Mouse (Mus musculus) liver, embryonic 16.5 days (tissue): ENCODE measurements around the gene C1qtnf5. TPM values are rescaled to one million over a fixed set of nuclear protein-coding genes. Genes with fewer than 3 reads are reported as not detected.

Source experiments
- ATAC-seq: fragments of 200-750 bp; cut with Nextera tagmentation; 2 replicates; pipeline ENCODE4 v1.8.0; 2017; ENCODE audit warnings: low read depth, mild to moderate bottlenecking, moderate number of reproducible peaks, moderate library complexity
- H3K27ac ChIP-seq: fragments of 300-500 bp; sonication (generic); 2 replicates; pipeline ENCODE4 v1.5.1; 2014; ENCODE audit warnings: mild to moderate bottlenecking, low read length
- H3K27me3 ChIP-seq: fragments of 300-500 bp; sonication (generic); 2 replicates; pipeline ENCODE4 v1.6.1; 2014; ENCODE audit warnings: low read depth, low read length, mixed read lengths; ENCODE audit not compliant: control insufficient read depth, insufficient read depth
- H3K36me3 ChIP-seq: fragments of 300-500 bp; sonication (generic); 2 replicates; pipeline ENCODE4 v1.6.1; 2014; ENCODE audit warnings: mild to moderate bottlenecking; ENCODE audit not compliant: control insufficient read depth, insufficient read depth
- H3K4me1 ChIP-seq: fragments of 300-500 bp; sonication (generic); 2 replicates; pipeline ENCODE4 v1.6.1; 2014; ENCODE audit warnings: low read depth, low read length, mixed read lengths; ENCODE audit not compliant: control insufficient read depth
- H3K4me2 ChIP-seq: fragments of 300-500 bp; sonication (generic); 2 replicates; pipeline ENCODE4 v1.6.1; 2014; ENCODE audit warnings: low read depth, low read length, mixed read lengths
- H3K4me3 ChIP-seq: fragments of 300-500 bp; sonication (generic); 2 replicates; pipeline ENCODE4 v1.5.1; 2014; ENCODE audit warnings: low read depth, mild to moderate bottlenecking, low read length
- H3K9ac ChIP-seq: fragments of 300-500 bp; sonication (generic); 2 replicates; pipeline ENCODE4 v1.6.1; 2014; ENCODE audit warnings: low read depth, low read length
- H3K9me3 ChIP-seq: fragments of 300-500 bp; sonication (generic); replicated peaks from 2 replicates; pipeline ENCODE4 v1.6.1; 2016; ENCODE audit warnings: low read length; ENCODE audit not compliant: control insufficient read depth
- WGBS: fragments of 180-500 bp; shearing (Covaris S2); extraction: QIAGEN DNeasy Blood & Tissue Kit; methylation state at CpG from one replicate; pipeline ENCODE4 v1.1.7; 2014; ENCODE audit not compliant: insufficient replicate concordance; 5-methylcytosine and 5-hydroxymethylcytosine counted together
- polyA plus RNA-seq: library from polyadenylated mRNA; unstranded; fragments of >200 nt; fragmentation: Nextera tagmentation; extraction: Ambion mirVana; gene quantifications from 2 replicates; pipeline ENCODE4 v1.2.1, GENCODE M21; 2015

C1qtnf5 gene
- polyA plus RNA-seq, 1 experiment from 2014 or later: 0.52 TPM

DNA sequence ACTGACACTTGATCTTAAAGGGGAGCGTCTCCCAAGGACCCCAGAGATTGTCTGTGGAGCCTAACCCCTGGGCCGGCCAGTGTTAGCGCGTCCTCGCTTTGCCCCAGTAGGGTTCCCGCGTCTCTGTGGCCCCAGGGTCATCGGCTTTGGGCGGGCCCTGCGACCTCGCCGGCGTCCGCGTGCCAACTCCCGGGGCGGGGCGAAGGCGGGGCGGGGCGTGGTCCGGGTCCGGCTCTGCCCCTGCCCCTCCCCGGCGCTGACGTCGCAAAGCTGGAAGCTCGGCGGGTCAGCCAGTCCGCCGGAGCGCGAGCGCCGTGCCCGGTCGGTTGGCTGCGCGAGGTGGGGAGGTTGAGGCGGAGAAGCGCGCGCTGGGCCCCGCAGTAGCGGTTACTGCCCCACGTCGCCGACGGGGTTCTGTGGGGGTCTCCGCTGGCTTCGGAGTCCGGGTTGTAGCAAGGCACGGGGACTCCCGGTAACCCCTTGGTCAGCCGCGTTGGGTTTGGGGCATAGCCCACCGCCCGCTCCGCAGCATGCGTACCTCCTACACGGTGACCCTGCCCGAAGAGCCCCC is 22.3 kb upstream of the C1qtnf5 start:
- Histone ChIP-seq H3K36me3 (no peaks in the 10 kb centered on the region), H3K9ac (peak overlapping the region; percentile 60), H3K27ac (no peak overlapping the region), H3K4me3 (peak overlapping the region; percentile 61), H3K9me3 (no peaks in the 10 kb centered on the region), H3K4me1 (peaks cover 22% of the 10 kb centered on the region), H3K27me3 (peaks cover 23% of the 10 kb centered on the region), H3K4me2 (peak overlapping the region; percentile 87)
- peak; percentile 88 for ATAC-seq
- WGBS: under 1% methylated on average over 62 of the region's 62 CpGs

DNA sequence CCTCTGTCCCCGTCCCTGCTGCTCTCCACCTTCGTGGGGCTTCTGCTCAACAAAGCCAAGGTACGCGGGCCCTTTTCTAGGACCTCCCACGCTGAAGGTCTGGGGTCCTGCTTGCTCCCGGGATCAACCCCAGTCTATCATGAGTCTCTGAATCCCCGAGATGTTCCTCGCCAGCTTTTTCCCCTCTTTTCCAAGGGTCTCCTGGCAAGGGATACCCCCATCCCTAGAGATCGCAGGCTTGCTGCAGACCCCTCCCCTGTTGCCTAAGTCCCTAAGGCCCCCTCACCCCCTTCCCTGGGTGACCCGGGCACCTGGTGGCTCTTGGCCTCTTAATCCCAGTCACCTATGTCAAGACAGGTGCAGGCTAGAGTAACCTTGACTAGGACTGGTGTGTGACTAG is 21.8 kb upstream of the C1qtnf5 start:
- Histone ChIP-seq H3K9ac (peak overlapping the region; percentile 60), H3K4me3 (peak overlapping the region; percentile 61), H3K36me3 (no peaks in the 10 kb centered on the region), H3K9me3 (no peaks in the 10 kb centered on the region), H3K4me2 (peak overlapping the region; percentile 87), H3K27me3 (peaks cover 23% of the 10 kb centered on the region), H3K27ac (no peak overlapping the region), H3K4me1 (peaks cover 22% of the 10 kb centered on the region)
- WGBS: 7% methylated on average over 10 of the region's 10 CpGs
- ATAC-seq: no peak

- 62% methylated on average over 15 of the region's 15 CpGs for WGBS
- no peak for ATAC-seq
- no peaks in the 10 kb centered on the region for H3K9me3 ChIP-seq
- H3K4me1 ChIP-seq: peaks cover 22% of the 10 kb centered on the region
- H3K9ac ChIP-seq: no peak overlapping the region
- peak overlapping the region; percentile 87; the same call in 1 of the 2 replicates for H3K4me2 ChIP-seq
- H3K27ac ChIP-seq: no peak overlapping the region
- peaks cover 23% of the 10 kb centered on the region for H3K27me3 ChIP-seq
- no peaks in the 10 kb centered on the region for H3K36me3 ChIP-seq
- H3K4me3 ChIP-seq: no peak overlapping the region
Measured at GRCm38 (mm10) chr9:44085741-44086665, 21.0 kb upstream of the C1qtnf5 start.

- Histone ChIP-seq H3K4me3 (no peak overlapping the region), H3K27ac (no peak overlapping the region), H3K4me2 (no peak overlapping the region), H3K36me3 (no peaks in the 10 kb centered on the region), H3K9me3 (no peaks in the 10 kb centered on the region), H3K9ac (no peak overlapping the region), H3K27me3 (peaks cover 23% of the 10 kb centered on the region), H3K4me1 (peaks cover 22% of the 10 kb centered on the region)
- whole genome bisulfite sequencing: 61% methylated on average over 10 of the region's 10 CpGs
- ATAC-seq: no peak
Measured at GRCm38 (mm10) chr9:44086960-44087359, 20.1 kb upstream of the C1qtnf5 start.

- Histone ChIP-seq H3K9ac (no peak overlapping the region), H3K4me2 (0 out of 2 replicates have a peak overlapping the region, but pooled peaks have one; percentile 19), H3K27me3 (peaks cover 23% of the 10 kb centered on the region), H3K4me1 (peaks cover 22% of the 10 kb centered on the region), H3K9me3 (no peaks in the 10 kb centered on the region), H3K27ac (no peak overlapping the region), H3K36me3 (no peaks in the 10 kb centered on the region), H3K4me3 (no peak overlapping the region)
- ATAC-seq: no peak
- WGBS: 24% methylated on average over 15 of the region's 15 CpGs
Measured at GRCm38 (mm10) chr9:44087761-44088455, 19.1 kb upstream of the C1qtnf5 start.

DNA sequence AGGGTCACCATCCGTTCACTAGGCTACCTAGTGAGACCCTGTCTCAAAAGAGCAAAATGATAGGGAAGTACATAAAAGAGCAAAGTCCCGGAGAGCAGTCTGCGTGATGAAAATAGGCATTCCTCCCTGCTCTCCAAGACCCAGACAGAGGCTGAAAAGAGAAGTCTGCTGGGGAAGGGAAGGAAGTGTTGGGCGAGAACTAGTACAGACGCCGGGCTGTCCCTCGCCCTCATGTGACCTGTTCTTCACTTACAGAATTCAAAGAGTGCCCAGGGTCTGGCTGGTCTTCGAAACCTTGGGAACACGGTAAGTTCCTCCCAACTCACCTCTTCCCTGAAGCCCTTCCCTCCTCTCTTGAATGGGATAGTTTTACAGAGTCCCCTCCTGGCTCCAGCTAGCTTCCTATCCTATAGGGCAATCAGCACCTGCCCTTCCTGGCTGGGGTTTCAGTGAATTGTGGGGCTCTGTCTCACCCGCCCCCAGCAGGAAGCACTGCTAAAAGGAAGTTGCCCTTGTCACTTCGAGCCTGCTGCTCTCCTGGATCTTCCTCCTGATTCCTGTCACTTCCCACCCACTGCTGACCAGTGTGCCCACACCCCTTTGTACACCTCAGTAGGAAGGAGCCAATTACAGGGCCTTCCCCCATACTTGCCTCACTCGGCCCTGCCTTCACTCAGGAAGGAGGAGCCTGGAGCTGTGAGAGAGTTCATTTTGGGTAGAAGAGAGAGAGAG is 18.0 kb upstream of the C1qtnf5 start:
- Histone ChIP-seq H3K4me3 (no peak overlapping the region), H3K4me1 (peaks cover 17% of the 10 kb centered on the region), H3K4me2 (peak overlapping the region; percentile 15; the same call in 1 of the 2 replicates), H3K9me3 (no peaks in the 10 kb centered on the region), H3K9ac (no peak overlapping the region), H3K27me3 (peaks cover 13% of the 10 kb centered on the region), H3K27ac (0 out of 2 replicates have a peak overlapping the region, but pooled peaks have one; percentile 45), H3K36me3 (no peaks in the 10 kb centered on the region)
- WGBS: 22% methylated on average over 12 of the region's 12 CpGs
- no peak; the same call in 1 of the 2 replicates for ATAC-seq

GRCm38 (mm10) chr9:44093612-44094503 is 13.2 kb upstream of the C1qtnf5 start:
- H3K36me3 ChIP-seq: no peaks in the 10 kb centered on the region
- no peak overlapping the region for H3K27ac ChIP-seq
- ATAC-seq: peak; percentile 58
- no peaks in the 10 kb centered on the region for H3K27me3 ChIP-seq
- peaks cover 3% of the 10 kb centered on the region; the same call in 1 of the 2 replicates for H3K4me1 ChIP-seq
- 48% methylated on average over 24 of the region's 24 CpGs for whole genome bisulfite sequencing
- H3K9ac ChIP-seq: no peak overlapping the region
- no peak overlapping the region for H3K4me2 ChIP-seq
- no peak overlapping the region for H3K4me3 ChIP-seq
- H3K9me3 ChIP-seq: no peaks in the 10 kb centered on the region

DNA sequence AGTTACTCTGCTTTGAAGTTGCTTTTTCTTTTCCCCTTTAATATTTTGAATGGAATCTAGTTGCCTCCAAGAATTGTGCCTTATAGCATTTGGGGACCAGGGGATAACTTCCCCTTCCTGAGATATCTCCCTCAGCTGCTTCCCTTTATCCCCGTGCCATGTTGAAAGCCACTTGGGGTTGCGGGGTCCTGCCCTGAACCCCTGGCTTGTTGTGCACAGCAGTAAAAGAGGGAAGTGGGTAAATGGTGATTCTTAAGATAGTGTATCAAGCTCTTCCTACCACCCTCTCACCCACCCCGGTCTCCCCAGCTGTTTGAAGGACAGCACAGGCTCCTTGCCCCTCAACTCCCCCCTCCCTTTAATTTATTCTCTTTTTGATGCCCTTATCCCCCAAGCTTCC is 12.3 kb upstream of the C1qtnf5 start:
- no peaks in the 10 kb centered on the region for H3K9me3 ChIP-seq
- H3K27ac ChIP-seq: no peak overlapping the region
- no peak for ATAC-seq
- H3K4me2 ChIP-seq: no peak overlapping the region
- no peak overlapping the region for H3K4me3 ChIP-seq
- H3K9ac ChIP-seq: no peak overlapping the region
- no peaks in the 10 kb centered on the region for H3K36me3 ChIP-seq
- H3K4me1 ChIP-seq: peaks cover 3% of the 10 kb centered on the region; the same call in 1 of the 2 replicates
- WGBS: 31% methylated on average over 3 of the region's 3 CpGs
- no peaks in the 10 kb centered on the region for H3K27me3 ChIP-seq
